Mouse (Mus musculus) adrenal gland, adult 8-10 months (tissue): ENCODE measurements around the gene Ech1. TPM values are rescaled to one million over a fixed set of nuclear protein-coding genes. Genes with fewer than 3 reads are reported as not detected.

Experiments
- DNase-seq: peaks from one replicate; pipeline ENCODE4 v3.0.0; 2022
- total RNA-seq, 4 experiments: library from RNA; stranded (reverse); gene quantifications; 2 replicates each; pipeline ENCODE4 v1.2.4; 2022

Ech1 gene
- total RNA-seq, 4 experiments from 2014 or later = 402 to 476 (median 431) TPM

GRCm38 (mm10) chr7:28803756-28804155, 21.3 kb upstream of the Ech1 start:
- DNase-seq = no peak

DNA sequence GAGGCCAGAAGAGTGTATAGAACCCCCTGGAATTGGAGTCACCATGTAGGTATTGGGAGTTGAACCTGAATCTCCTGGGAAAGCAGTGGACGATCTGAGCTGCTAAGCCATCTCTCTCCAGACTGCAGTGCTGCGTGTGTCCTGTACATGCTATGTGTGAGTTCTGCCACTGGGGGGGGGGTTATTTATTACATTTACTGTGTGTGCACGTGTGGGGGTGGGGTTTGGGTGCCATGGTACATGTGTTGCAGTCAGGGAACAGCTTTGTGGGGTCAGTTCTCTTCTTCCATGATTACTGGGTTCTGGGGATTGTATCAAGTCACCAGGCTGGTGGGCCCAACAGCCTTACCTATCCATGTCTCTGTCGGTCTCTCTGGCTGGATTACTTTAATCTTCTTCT, 18.1 kb upstream of the Ech1 start:
- no peak for DNase-seq

DNA sequence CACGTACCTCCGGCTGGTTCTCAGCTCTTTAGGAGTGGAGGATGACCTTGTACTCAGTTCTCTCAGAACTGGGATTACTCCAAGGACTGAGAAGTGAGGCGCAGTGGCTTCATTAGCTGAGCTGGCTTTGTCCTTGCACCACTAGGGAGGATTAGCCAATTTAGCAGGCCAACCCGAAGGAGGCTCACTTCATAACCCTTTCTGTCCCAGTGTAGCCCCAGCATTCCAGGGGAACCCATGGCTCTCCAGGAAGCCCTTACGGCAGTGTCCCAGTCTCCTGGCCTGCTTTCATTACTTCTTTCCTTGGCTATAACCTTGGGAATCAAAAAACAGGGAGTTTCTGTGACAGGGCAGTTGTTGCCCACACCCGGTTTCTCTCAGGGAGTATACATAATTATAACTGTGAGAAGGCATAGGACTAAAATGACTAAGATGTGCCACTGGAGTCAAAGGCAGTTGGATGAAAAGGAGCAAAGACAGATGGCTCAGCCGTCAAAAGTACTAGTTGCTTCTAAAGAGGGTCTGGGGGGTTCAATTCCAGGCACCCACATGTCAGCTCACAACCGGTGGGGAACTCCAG, 17.3 kb upstream of the Ech1 start:
- DNase-seq = peak; percentile 63

- DNase-seq = no peak
Observed at GRCm38 (mm10) chr7:28808221-28808941, 16.6 kb upstream of the Ech1 start, which contains the start of gene Hnrnpl. Gene Hnrnpl, plus strand, starts transcription at chr7:28808541.

DNA sequence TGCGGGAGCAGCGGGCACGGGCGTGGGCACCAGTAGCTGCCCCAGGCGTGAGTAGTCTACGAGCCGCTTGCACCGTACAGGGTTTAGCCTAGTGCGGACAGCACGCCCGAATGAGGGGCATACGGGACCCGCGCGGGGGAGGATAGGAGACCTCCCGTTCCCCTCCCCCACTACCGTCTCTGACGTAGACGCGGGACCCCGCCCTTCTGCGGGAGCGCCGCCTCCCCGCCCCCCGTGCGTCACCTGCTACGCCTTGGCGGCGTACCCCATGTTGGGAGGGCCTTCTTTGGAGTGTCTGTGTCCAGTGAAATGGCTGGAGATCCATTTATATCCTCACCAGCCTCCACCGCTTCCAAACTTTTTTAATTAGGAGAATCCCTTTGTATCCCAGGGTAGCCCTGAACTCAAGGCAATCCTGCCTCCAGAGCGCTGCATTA, 16.0 kb upstream of the Ech1 start:
- DNase-seq = peak; percentile 93

DNA sequence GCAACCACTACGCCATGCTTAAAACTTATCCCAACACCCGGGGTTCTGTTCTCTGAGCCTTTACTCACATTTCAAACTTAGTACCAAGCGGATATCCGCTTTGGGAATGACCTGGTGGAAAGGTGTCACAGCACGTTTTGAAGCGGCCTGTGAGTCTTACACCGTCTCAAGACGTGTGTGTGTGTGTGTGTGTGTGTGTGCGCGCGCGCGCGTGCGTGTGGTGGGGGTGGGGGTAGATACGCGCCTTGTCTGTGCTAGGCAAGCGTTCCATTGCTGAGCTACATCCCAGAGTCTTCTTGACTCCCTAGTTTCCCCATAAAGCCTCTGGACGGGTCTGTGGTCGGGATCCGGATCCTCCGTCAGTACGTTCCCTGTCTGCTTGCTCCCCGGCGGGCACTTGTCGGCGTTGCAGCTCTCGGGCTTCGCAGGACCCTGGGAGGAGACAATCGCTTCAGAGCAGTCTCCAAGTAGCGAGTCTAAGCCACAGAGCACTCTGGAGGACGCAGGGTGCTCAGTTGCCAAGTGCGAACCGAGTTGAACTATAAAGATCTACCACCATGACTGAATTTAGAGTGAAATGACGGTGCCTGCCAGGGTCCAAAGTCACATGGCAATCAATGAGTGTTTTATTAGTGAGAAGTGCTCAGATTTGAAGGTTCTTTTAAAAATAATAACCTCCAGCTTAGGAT, 15.5 kb upstream of the Ech1 start:
- DNase-seq = peak; percentile 54

GRCm38 (mm10) chr7:28810107-28811066, 14.6 kb upstream of the Ech1 start:
- DNase-seq = peak; percentile 99

DNA sequence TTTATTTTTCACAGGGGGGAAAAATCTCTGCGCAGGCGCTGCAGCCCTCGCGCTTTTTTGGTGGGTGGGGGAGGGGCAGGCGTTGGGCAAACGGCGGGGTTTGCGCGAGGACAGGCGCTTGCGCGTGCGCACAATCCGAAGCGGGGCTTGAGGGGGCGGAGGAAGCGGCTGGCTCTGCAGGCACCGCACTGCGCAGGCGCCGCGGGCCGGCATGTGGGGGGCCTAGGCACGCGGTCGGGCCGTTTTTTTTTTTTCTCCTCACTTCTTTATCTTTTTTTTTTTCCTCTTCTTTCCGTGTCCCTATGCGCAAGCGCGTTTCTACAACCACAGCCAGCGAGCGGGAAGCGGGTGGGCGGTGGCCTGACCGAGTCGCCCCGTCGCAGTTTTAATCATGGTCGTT, 13.8 kb upstream of the Ech1 start:
- DNase-seq = peak; percentile 89

DNA sequence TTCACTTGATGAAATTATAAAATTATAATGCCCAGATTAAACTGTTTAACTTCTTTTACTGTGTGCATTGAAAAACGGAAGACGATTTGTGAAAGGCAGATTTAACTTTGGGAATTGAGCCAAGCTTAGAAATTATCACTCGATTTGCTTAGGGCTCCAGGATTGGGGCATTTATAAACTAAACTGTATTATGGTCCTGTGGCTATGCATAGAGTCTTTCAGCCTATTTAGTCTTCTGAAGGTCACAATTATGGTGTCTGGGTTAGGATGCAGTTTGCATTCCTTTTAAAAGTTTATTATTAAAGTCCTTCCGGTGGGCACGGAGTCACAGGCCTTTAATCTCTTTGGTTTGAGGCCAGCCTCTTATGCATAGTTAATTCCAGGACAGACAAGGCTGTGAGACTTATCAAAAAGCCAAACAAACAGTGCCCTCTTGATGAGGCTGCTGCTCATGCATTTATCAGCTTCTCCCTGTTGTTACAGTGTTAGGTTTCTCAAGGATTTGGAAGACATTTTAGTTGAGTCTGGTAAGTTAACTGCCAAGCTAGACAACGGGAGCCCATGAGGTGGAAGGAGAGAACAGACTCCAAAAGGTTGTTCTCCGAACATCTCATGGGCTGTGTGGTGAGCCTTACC, 13.3 kb upstream of the Ech1 start:
- no peak for DNase-seq

DNA sequence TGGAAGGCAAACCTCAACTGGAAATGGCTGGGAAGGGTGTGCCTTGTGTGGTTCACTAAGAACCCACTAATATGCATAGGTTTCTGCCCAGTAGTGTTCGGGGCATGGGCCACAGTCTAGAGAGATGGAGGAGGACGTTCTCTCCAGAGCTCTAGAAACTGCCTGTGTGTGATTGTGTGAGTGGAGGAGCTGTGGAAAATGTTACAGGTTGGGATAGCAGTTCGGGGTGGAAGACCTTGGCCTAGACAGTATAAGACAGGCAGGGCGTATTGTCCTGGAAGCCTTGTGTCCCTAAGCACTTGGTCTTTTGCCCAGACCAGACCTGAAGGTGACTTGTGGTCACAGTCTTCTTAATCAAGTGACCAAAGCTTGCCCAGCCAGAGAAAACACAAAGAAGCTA, 12.6 kb upstream of the Ech1 start:
- DNase-seq = no peak

DNA sequence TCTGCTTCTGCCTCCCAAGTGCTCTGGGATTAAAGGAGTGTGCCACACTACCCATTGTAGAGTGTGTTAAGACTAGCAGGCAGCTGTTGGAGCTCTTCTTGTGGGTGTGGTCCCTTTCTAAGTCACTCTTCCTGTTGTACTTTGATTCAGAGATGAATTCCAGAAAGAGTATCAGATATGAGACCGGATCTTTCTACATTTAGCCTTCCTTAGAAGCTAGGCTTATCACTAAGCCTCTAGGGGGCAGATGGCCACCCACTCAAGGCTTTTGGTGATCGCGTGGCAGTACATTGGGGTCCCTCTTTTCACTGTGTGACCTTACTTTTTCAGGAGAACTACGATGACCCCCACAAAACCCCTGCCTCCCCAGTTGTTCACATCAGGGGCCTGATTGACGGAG, 12.1 kb upstream of the Ech1 start:
- no peak for DNase-seq

GRCm38 (mm10) chr7:28814306-28815034, 10.5 kb upstream of the Ech1 start:
- DNase-seq = no peak

DNA sequence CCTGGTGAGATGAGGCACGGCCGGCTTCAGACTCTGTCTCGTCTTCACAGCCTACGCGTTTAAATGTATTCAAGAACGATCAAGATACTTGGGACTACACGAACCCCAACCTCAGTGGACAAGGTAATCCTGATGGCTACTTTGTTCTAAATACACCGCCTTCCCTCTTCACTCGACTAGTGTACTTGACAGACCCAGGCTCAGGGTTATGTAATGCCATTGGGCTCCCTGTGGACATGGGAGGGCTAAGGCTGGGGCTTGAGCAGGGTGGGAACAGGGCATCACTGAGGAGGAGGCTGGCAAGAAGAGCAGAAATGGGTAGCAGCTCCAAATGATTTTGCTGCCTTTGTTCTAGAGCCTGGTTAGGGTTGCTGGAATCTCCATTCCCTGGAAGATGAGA, 9.8 kb upstream of the Ech1 start:
- DNase-seq = no peak

- DNase-seq = no peak
Observed at GRCm38 (mm10) chr7:28816201-28816600, 8.8 kb upstream of the Ech1 start.

DNA sequence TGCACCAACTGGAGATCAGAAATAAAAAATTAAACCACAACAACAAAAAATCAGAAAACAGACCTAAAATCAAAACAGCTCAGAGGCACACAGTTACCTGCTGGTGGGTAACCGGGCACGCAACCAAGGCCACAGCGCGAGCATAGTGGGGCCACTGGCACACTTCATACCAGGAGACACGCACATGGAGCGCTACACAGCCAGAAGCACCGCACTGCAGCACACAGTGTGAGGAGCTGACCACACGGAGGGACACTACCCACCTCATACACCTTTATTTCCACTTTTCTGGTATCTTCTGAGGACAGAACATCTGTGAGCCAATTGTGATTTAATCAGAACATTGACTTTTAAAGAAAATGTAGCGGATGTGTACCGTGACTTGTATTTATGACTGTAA, 8.1 kb upstream of the Ech1 start:
- DNase-seq = no peak

GRCm38 (mm10) chr7:28817524-28817923, 7.5 kb upstream of the Ech1 start:
- no peak for DNase-seq

- no peak for DNase-seq
Observed at GRCm38 (mm10) chr7:28817957-28818356, 7.1 kb upstream of the Ech1 start.

DNA sequence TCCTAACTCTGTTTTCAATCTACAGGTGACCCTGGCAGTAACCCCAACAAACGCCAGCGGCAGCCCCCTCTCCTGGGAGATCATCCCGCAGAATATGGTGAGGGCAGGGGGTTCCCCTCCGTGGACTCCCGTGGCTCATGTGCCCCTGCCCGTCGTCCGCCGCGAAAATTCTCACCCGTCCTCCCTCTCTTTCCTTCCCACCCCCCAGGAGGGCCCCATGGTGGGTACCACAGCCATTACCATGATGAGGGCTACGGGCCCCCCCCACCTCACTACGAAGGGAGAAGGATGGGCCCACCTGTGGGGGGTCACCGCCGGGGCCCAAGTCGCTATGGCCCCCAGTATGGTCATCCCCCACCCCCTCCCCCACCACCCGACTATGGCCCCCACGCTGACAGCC, 6.6 kb upstream of the Ech1 start:
- DNase-seq = no peak

DNA sequence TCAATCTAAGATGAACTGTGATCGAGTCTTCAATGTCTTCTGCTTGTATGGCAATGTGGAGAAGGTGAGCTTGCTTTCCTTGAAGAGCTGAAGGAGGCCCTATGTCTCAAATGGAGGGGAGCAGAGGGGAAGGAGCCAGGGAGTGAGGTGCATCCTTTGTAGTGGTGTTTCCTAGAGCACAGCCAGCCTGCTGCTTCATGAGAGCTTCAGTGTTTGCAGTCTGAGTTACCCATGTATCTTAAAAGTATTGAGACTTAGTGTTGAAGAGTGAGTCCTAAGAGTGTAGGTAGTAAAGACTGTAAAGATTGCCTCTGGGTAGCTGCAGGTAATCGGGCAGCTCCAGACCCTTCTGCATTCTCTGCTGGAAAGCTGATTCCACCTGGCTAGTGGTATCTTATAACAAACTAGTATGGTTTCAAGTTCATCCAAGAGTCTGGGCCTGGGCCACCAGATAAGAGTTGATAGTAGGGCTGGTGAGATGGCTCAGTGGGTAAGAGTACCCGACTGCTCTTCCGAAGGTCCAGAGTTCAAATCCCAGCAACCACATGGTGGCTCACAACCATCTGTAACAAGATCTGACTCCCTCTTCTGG, 6.1 kb upstream of the Ech1 start:
- DNase-seq = no peak

DNA sequence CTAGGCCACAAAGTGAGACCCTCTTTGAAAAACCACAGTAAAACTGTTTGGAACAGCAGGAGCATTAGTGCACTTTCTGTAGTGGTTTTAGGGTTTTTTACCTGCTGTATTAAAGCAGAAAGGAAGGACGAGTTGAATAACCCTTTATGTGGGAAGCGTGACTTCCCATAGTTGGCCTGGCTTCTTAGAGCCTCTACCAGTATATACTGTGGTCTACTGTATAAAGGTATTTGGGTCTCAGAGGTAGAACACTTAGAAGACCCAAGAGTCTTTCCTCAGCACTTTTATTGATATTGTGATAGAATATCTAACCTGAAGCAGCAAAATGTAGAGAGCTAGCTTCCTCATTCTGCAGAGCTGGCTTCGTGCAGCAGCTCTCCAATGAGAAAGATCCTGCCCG, 5.4 kb upstream of the Ech1 start:
- no peak for DNase-seq
